Mouse (Mus musculus) heart, adult 2 months (tissue): ENCODE results near the gene Ankrd11. TPM values are rescaled to one million over a fixed set of nuclear protein-coding genes. Genes with fewer than 3 reads are reported as not detected.

Source experiments
- DNase-seq, 2 experiments: peaks; one replicate each; pipeline ENCODE4 v3.0.0; 2021
- H3K27ac ChIP-seq: fragments of 200-600 bp; 2 replicates; pipeline ENCODE4 v1.8.1; 2022
- H3K27me3 ChIP-seq: fragments of 200-500 bp; 2 replicates; pipeline ENCODE4 v1.6.1; 2012; ENCODE audit warnings: mild to moderate bottlenecking, low read length, inconsistent platforms, mixed read lengths; ENCODE audit not compliant: control insufficient read depth, insufficient read depth
- H3K36me3 ChIP-seq: fragments of 200-500 bp; 2 replicates; pipeline ENCODE4 v1.6.1; 2012; ENCODE audit warnings: low read length, inconsistent platforms; ENCODE audit not compliant: control insufficient read depth, insufficient read depth
- H3K4me1 ChIP-seq: fragments of 200-500 bp; 2 replicates; pipeline ENCODE4 v1.6.1; 2011; ENCODE audit warnings: low read length; ENCODE audit not compliant: control insufficient read depth, insufficient read depth
- H3K4me3 ChIP-seq: fragments of 200-600 bp; 2 replicates; pipeline ENCODE4 v1.8.1; 2022
- H3K79me2 ChIP-seq: fragments of 200-500 bp; replicated peaks from 2 replicates; pipeline ENCODE4 v1.6.1; 2012; ENCODE audit warnings: mild to moderate bottlenecking, inconsistent platforms, low read length, moderate library complexity, mixed read lengths; ENCODE audit not compliant: control insufficient read depth, insufficient read depth
- H3K9ac ChIP-seq: fragments of 200-500 bp; 2 replicates; pipeline ENCODE4 v1.6.1; 2012; ENCODE audit warnings: low read depth, mild to moderate bottlenecking, control low read depth, inconsistent platforms, low read length, mixed read lengths
- CTCF ChIP-seq: fragments of 200-600 bp; IDR thresholded peaks from 2 replicates; pipeline ENCODE4 v1.8.1; 2022; ENCODE audit warnings: antibody characterized with exemption, mild to moderate bottlenecking, moderate library complexity
- EP300 ChIP-seq: fragments of 200-500 bp; IDR thresholded peaks from 2 replicates; pipeline ENCODE4 v1.6.1; 2011; ENCODE audit warnings: low read depth, low read length, control low read depth; ENCODE audit not compliant: insufficient read depth
- POLR2A ChIP-seq: fragments of 200-500 bp; IDR thresholded peaks from 2 replicates; pipeline ENCODE4 v1.6.1; 2011; ENCODE audit warnings: mild to moderate bottlenecking, low read depth, low read length, control low read depth; ENCODE audit not compliant: insufficient read depth
- WGBS: fragments of 180-500 bp; shearing (Covaris S2); methylation state at CpG from one replicate; pipeline ENCODE4 v1.1.7; 2018; 5-methylcytosine and 5-hydroxymethylcytosine counted together
- intact Hi-C: fragments of 180-260 bp; cut with DNase I; formaldehyde crosslinking; loops from one replicate; pipeline ENCODE4 v1.15.1; 2025
- polyA plus RNA-seq: library from polyadenylated mRNA; depleted of rRNA; stranded (reverse); fragments of >200 nt; gene quantifications from 2 replicates; pipeline ENCODE4 v1.2.3, GENCODE M21; 2012
- total RNA-seq, 2 experiments: library from RNA; stranded (reverse); gene quantifications; 2 replicates each; pipeline ENCODE4 v1.2.3; 2021

The Ankrd11 gene
- total and polyA plus RNA-seq, 3 experiments: 34.4 to 76.3 (median 68.0) TPM

- TF ChIP-seq EP300 (no peak), POLR2A (no peak)
- Histone ChIP-seq H3K27me3 (no peaks in the 10 kb centered on the region), H3K36me3 (peaks cover 37% of the 10 kb centered on the region), H3K79me2 (peaks cover 7% of the 10 kb centered on the region), H3K9ac (no peak overlapping the region), H3K4me1 (peaks cover 18% of the 10 kb centered on the region), H3K4me3 (no peak overlapping the region; the same call in 1 of the 2 replicates), H3K27ac (no peak overlapping the region)
- intact Hi-C loops: no loop called here
- 63% methylated on average over 11 of the region's 11 CpGs for WGBS
- DNase-seq: no peak
Measured at GRCm38 (mm10) chr8:123039376-123040109, 2.5 kb downstream of the Ankrd11 start.

- peaks cover 19% of the 10 kb centered on the region for H3K4me1 ChIP-seq
- WGBS: 3% methylated on average over 2 of the region's 2 CpGs
Measured at GRCm38 (mm10) chr8:123038351-123038750, 3.7 kb downstream of the Ankrd11 start.

DNA sequence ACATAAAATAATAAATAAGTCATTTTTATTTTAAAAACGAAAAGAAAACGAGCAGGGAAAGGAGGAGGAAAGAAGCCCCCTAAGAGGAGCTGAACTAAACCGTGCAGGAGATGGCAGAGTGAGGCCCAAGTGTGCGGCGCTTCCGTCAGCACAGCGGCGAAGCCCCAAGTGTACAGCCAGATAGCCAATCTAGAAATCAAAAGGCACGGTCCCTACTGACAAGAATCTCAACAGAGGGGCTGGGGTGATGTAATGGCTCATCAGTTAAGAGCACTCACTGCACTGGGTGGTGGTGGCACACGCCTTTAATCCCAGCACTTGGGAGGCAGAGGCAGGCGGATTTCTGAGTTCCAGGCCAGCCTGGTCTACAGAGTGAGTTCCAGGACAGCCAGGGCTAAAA, 4.6 kb downstream of the Ankrd11 start:
- intact Hi-C loops: no loop called here
- Histone ChIP-seq H3K9ac (no peak overlapping the region), H3K27me3 (no peaks in the 10 kb centered on the region), H3K36me3 (peaks cover 40% of the 10 kb centered on the region), H3K79me2 (peaks cover 10% of the 10 kb centered on the region), H3K4me1 (peaks cover 19% of the 10 kb centered on the region), H3K27ac (no peak overlapping the region), H3K4me3 (no peak overlapping the region)
- TF ChIP-seq EP300 (no peak), POLR2A (no peak), CTCF (no peak)
- no peak for DNase-seq
- 73% methylated on average over 11 of the region's 11 CpGs for WGBS

More at GRCm38 (mm10) chr8:123038351-123038750, 3.7 kb downstream of the Ankrd11 start:
- H3K27me3 ChIP-seq: no peaks in the 10 kb centered on the region
- intact Hi-C loops: no loop called here
- no peak for DNase-seq
- H3K27ac ChIP-seq: peak overlapping the region; percentile 32; the same call in 1 of the 2 replicates
- TF ChIP-seq EP300: no peak
- no peak for TF ChIP-seq POLR2A
- TF ChIP-seq CTCF: no peak
- H3K79me2 ChIP-seq: peaks cover 9% of the 10 kb centered on the region
- H3K36me3 ChIP-seq: peaks cover 39% of the 10 kb centered on the region
- H3K4me3 ChIP-seq: no peak overlapping the region
- H3K9ac ChIP-seq: no peak overlapping the region

DNA sequence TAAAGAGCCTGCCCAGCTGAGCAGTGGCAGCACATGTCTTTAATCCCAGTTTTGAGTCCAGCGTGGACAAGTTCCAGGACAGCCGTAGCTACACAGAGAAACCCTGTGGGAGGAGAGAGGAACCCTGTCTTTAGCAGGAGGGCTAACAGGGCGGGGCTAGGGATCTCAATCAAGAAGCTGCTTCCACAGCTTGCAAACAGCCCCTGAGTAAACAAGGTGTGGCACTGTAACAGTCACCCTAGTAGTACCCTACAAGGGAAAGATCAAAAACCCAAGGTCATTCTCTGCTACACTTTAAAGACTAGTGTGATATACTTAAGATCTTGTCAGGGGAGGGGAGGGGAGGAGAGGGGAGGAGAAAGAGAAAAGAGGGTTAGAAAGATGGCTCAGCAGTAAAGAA, 5.1 kb downstream of the Ankrd11 start:
- WGBS: 18% methylated on average over 3 of the region's 3 CpGs
- Histone ChIP-seq H3K27me3 (no peaks in the 10 kb centered on the region), H3K79me2 (peaks cover 14% of the 10 kb centered on the region), H3K4me1 (peaks cover 23% of the 10 kb centered on the region), H3K27ac (no peak overlapping the region; the same call in 1 of the 2 replicates), H3K36me3 (peaks cover 44% of the 10 kb centered on the region), H3K4me3 (no peak overlapping the region), H3K9ac (no peak overlapping the region)
- TF ChIP-seq CTCF: no peak
- no peak for TF ChIP-seq POLR2A
- no peak for TF ChIP-seq EP300
- no peak for DNase-seq
- intact Hi-C loops: no loop called here

- intact Hi-C loops: loop anchor here (5.0 kb wide), 1 partner anchor 37 kb away; no protein-coding TSS in a partner anchor
- 37% methylated on average over 6 of the region's 6 CpGs for WGBS
- H3K9ac ChIP-seq: no peak overlapping the region
- H3K4me3 ChIP-seq: no peak overlapping the region
- peaks cover 21% of the 10 kb centered on the region for H3K4me1 ChIP-seq
- H3K27me3 ChIP-seq: no peaks in the 10 kb centered on the region
- TF ChIP-seq EP300: no peak
- TF ChIP-seq POLR2A: no peak
- no peak for TF ChIP-seq CTCF
- no peak overlapping the region; the same call in 1 of the 2 replicates for H3K27ac ChIP-seq
- no peak for DNase-seq
- H3K79me2 ChIP-seq: peaks cover 16% of the 10 kb centered on the region
- peaks cover 34% of the 10 kb centered on the region for H3K36me3 ChIP-seq
Measured at GRCm38 (mm10) chr8:123034171-123034570, 7.9 kb downstream of the Ankrd11 start.

DNA sequence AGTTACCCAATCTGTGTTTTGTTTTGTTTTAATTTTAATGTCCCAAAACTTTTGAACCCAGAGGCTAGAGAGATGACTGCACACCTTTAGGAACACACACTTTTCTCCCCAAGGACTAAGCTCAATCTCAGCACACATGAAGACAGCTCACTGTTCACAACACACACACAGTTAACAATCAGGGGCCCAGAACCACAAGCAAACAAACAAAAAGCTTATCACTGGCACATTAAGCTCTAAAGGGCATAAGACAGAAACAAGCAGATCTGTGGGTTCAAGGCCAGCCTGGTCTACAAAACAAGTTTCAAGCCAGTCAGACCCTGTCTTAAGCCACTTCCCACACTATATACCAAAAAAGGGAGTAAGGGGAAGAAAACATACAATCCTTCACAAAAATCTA, 8.6 kb downstream of the Ankrd11 start:
- peaks cover 33% of the 10 kb centered on the region for H3K36me3 ChIP-seq
- no peak overlapping the region for H3K9ac ChIP-seq
- peaks cover 16% of the 10 kb centered on the region for H3K79me2 ChIP-seq
- no peak overlapping the region for H3K4me3 ChIP-seq
- no peak overlapping the region for H3K27ac ChIP-seq
- no peaks in the 10 kb centered on the region for H3K27me3 ChIP-seq
- TF ChIP-seq EP300: no peak
- TF ChIP-seq CTCF: no peak
- TF ChIP-seq POLR2A: no peak
- intact Hi-C loops: loop anchor here (5.0 kb wide), 1 partner anchor 36 kb away; no protein-coding TSS in a partner anchor
- DNase-seq: no peak
- H3K4me1 ChIP-seq: peaks cover 20% of the 10 kb centered on the region
